Mouse (Mus musculus) adrenal gland, adult 8-10 months (tissue): ENCODE measurements around the gene Gm20388. TPM values are rescaled to one million over a fixed set of nuclear protein-coding genes. Genes with fewer than 3 reads are reported as not detected.
A peak's percentile ranks its signal among the peaks of the same experiment; 100 is the strongest.

Experiments used
- DNase-seq: peaks from one replicate; pipeline ENCODE4 v3.0.0; 2022
- total RNA-seq, 4 experiments: library from RNA; stranded (reverse); gene quantifications; 2 replicates each; pipeline ENCODE4 v1.2.4; 2022

The Gm20388 gene
- total RNA-seq, 4 experiments from 2014 or later: 1.7 to 16.9 (median 5.8) TPM

DNA sequence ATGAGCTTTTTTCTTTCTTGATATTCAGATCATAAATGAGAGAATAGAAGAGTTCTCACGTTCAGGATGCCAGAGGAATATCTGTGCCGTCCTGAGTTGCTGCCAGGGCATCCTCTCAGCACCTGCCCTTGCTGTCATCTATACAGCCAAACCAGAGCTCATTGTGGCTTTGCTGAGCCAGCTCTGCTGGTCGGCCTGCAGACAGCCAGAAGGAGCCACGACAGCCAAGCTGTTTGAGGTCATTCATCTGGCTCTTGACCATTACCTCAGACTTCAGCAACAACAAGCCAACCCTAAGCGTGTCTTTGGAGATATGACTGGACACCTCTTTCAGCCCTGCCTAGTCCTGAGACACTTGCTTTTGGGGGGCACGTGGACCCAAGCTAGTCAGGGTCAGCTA is 4117.2 kb downstream of the Gm20388 start:
- no peak for DNase-seq

DNA sequence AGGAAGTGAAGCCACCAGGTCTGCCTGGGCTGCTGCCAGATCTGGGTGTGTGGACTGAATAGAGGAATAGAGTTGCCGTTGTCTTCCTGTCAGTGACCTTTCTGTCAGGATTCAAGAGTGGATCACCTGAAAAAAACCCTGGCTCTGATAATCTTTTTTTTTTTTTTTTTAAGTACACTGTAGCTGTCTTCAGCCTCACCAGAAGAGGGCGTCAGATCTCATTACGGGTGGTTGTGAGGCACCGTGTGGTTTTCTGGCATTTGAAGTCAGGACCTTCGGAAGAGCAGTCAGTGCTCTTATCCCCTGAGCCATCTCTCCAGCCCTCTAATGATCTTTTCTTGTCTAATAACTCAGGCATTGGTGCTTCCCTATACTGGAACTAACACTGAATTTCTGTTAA is 4122.8 kb downstream of the Gm20388 start:
- no peak for DNase-seq

DNA sequence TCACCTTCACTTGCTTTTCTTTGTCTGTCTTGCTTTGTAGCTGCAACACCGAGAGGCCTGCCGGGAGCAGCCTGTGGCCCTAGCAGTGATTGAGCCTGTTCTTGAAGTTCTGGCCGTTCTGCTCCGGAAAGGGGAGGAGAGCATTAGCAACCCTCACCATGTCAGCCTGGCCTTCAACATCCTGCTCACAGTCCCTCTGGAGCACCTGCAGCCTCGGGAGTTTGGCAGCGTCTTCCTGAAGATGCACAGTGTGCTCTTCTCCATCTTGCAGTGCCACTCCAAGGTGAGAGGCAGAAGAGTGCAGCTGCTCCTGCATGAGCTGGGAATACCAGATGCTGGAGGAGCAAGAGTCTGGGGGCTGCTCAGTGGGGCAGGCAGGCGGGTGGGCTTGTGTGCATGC is 4127.5 kb downstream of the Gm20388 start:
- no peak for DNase-seq

DNA sequence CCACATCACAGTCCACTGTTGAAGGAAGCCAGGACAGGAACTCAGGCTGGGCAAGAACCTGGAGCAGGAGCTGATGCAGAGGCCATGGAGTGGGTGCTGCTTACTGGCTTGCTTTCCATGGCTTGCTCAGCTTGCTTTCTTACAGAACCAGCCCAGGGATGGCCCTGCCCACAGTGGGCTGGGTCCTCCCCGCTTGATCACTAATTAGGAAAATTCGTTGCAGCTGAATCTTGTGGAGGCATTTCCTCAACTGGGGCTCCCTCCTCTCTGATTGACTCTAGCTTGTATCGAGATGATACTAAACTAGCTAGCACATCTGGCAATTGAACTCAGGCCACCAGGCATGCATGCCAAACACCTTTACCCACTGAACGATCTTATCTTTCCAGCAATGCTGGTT is 4128.7 kb downstream of the Gm20388 start:
- DNase-seq: no peak

DNA sequence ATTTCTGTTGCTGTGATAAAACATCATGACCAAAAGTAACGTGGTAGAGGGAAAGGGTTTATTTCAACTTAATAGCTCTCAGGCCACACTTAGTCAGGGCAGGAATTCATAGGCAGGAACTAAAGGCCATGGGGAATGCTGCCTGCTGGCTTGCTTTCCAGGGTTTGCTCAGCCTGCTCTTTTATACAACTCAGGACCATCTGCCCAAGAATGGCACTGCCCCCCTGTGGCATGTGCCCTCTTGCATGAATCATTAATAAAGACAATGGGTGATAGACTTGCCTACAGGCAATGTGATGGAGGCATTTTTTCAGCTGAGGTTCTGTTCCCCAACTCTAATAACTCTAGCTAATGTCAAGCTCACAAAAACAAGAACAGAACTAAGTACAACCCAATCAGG is 4131.6 kb downstream of the Gm20388 start:
- DNase-seq: no peak

DNA sequence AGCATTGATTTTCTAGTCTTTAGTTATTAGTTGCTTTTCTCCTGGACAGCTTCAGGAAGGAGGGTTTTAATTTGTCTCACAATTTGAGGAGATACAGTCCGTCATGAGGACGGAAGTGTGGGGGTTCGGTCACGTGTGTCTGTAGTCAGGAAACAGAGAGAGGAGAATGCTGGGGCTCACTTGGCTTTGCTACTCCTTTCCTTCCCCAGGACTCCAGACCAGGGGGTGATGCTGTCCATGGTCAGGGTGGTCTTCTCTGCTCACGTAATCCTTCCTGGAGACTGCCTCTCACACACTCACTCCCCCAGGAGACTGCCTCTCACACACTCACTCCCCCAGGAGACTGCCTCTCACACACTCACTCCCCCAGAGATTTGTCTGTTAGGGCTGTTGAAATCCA is 4133.8 kb downstream of the Gm20388 start:
- DNase-seq: no peak

DNA sequence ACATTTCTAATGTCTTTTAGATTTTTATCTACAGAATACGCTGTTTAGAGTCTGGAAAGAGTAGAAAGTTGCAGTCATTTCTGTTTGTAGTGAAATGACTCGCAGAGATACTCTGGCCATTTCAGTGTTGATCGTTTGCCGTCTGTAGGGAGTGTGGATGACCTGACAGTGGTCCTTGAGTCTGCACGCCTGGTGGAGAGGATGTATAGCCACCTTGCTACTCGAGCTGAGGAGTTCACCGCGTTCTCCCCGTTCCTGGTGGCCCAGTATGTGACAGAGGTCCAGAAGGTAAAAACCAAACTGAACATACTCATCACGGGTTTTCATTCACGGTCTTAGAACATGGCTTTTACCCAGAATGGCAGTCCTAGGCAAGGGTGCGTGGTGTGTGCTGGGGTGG is 4134.3 kb downstream of the Gm20388 start:
- DNase-seq: no peak

DNA sequence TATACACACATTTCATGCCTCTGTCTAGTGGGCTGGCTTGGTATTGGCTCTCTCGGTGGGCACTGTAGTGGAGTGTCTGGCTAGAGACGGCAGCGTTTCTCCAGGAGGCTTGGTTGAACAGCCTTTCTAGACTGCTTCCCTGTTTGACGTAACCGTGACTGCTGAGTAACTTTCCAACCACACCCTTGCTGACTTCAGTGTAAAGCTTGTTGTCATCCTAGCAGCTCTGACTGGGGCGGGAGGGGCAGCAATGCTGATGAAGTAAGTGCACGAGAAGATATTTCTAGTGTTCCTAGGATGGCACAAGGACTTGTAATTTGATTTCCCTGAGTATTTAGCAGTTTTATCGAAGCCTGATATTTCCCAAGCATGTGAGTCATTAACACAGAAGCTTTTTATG is 4135.2 kb downstream of the Gm20388 start:
- DNase-seq: no peak

DNA sequence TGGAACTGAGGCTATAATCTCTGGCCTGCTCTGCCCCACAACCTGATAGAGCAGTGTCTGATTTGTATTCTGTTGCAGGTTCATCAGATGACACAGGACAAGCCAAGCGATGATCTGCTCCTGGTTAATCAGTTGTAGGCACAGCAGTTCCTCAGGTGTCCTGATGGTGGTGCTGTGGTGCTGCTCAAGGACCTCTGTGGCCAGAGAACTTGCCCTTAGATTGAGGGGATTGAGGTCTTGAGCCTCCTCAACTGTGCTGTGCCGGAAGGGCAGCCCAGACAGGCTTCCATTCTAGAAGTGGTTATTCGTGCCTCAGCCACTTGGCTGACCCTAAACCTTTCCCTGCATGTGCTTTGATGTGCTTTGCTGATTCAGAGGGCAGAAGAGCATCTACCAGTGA is 4141.5 kb downstream of the Gm20388 start:
- DNase-seq: peak; percentile 39

DNA sequence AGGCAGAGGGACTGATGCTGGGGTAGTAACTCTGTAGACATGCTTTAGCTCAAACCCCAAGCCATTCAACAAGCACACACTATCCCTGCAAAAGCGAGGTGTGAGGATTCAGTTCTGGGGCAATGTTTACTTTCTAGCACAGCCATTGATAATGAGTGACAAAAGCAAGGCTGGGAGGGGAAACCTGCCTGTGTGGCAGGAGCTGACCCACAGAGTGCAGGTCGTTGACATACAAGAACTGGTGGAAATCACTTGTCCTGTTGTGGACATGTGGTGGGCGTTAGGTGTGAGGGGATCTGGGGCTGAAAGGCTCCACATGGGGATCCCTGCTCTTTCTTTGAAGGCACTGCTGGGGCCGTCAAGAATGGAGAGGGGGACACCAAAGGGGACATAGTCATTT is 4141.9 kb downstream of the Gm20388 start:
- DNase-seq: no peak

DNA sequence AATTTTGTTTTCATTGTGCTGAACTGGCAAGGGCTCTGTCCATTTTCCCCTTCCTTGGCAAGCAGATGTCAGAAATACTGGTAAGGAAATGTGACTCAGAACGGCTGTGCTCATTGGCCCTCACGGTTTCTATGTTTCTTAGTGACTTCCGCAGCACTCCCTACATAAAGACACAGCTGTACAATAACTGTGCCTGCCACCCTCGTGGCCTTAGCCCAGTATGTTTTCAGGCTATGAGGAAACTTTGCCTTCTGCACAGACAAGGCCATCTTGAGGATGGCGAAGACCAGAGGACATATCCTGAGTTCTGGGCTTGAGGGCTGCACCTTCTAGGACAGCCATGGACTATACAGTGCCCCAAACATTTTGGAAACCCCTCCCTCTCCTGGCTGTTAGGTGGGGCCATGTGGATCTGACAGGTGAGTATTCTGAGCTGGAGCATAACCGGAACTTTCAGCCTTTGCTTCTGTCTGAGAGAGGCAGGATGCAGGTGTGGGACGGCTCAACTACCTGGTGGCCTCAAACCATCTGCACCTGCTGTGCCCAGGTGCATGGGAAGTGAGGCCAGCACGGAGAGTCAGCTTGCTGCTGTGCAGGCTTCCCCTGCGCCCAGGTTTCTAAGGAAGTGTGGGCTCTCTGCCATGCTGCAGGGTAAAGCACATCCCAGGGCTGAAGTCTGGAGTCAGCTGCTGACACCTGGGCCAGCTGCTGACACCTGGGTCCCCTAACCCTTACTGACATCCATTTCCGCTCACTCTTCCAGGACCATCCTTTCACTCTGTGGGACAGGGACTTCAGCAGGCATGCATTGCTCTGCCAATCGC is 4146.4 kb downstream of the Gm20388 start:
- DNase-seq: no peak

DNA sequence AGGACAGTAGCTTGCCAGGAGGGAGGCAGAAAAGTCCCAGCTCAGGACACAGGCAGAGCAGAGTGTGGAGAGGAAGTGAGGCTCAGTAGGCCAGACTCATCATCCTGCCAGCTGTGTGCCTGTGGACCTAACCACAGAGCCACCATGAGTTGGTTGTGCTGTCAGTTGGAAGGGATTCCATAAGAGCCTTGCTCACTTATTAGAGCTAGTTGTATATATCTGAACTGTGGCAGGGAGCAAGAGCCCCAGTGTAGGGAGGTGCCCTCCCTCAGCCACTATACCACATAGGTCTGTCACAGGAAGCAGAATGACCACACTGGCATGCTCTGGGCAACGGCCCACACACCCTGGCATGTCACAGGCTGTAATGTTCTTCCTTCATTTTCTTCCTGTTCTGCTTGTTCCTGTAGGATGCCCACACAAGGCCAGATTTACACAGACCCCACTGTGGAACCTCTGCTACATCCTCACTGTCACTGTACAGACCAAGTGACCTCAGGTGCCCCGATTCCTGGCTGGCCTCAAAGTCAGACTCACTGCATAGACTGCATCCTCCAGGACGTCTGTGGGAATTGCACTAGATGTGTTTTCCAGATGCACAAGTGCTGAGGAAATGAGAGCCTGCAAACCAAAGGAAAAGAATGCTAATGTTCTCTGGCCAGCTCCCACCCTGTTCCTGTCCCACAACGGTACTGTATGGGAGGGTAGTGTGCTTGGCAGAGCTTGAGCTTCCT is 4155.9 kb downstream of the Gm20388 start:
- DNase-seq: no peak

DNA sequence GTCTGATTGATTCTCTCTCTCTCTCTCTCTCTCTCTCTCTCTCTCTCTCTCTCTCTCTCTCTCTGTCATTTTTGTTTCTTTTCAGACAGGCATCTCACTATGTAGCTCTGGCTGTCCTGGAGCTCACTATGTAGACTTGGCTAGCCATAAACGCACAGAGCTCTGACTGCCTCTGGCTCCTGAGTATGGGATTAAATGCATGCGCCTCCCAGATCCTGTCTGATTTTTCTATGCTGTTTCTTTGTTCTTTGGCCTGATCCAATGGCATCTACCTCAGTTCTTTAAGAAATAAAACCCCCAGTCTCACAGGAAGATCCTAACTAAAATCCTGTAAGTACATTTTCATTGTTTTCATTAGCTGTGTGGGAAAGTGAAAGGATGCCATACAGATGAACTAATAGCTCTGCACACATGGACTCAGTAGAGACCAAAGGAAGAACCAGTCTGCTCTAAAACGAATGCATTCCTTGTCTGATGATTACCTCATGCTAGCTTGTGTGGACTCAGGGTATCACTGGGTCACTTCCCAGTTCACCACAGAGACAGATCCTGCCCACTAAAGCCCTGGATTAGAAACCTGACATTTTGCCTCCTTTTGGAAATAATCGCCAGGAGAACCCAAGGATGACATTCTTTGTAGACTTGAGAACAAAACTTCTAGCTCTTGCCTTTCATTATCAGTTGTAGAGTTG is 4156.6 kb downstream of the Gm20388 start:
- DNase-seq: no peak

DNA sequence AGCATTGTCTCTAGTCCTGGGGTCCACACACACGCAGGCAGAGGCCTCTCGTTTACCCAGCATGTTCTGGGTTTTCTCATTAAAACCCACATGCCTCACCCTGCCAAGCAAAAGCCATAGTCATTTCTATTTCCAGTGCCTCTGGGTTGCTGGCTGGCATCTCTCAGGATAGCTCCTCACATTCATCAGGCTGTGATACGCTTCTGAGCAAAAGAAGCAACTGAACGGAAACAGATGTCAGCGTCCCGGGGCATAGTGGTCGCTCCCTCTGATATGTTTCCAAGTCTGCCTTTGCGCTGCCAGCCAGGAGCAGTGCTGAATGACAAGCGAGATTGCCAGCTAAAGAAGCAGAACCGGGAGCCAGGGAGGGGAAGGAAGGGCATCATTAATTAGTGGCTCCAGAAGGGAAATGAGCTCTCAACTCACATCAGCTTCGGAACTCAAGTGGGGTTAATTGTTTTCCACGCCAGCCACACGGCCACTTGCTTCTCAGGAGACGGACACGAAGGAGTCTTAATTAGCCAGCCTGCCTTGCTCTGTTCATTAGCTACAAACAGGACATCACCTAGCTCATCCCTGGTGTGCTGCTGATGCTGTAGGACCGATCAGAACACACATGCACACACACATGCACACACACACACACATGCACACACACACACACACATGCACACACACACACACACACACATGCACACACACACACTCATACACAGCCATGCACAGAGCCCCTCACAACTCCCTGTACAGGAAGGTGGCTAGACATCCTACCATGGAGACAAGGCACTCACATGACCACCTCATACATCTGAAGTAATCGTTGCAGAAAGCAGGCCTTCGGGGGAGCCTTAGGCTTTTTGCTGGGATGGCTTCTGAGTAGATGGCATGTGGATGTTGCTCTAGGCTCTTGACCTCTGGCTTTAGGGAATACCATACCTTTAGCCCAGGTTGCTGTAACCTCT is 4160.0 kb downstream of the Gm20388 start:
- DNase-seq: no peak

DNA sequence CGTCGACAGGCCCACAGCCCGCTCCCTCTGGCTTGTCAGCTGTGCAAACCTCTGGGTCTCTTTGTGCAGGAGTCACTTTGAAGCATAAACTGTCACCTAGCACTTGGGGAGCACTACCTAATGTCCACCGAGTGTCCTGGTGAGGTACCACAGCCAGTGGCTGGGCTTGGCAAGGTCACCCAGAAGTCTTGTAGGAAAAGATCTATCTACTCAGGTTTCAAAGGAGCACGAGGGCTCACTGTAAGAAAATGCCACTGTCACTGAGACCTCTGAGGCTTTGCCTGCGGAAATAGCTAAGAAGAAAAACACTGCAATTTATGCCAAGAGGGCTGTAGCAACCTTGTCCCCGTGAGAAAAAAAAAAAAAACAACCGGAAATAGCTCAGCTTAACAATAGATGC is 4165.3 kb downstream of the Gm20388 start:
- no peak for DNase-seq

DNA sequence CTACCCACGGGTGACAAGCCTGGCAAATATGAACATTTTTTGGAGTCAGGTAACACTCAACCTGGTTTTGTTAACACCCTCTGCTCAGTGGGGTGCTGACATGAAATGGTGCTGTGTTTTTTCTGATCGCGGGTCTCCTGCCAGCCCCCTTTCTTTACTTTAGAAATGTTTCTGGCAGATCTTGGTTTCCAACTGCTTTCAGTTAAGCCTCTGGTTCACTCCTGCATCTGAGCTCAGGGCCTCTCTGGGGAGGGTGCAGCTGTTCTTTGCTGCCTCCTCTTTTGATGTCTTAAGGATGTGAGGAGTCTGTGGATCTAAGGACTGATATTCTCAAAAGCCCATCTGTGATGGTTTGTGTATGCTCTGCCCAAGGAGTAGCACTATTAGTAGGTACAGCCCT is 4165.8 kb downstream of the Gm20388 start:
- no peak for DNase-seq

DNA sequence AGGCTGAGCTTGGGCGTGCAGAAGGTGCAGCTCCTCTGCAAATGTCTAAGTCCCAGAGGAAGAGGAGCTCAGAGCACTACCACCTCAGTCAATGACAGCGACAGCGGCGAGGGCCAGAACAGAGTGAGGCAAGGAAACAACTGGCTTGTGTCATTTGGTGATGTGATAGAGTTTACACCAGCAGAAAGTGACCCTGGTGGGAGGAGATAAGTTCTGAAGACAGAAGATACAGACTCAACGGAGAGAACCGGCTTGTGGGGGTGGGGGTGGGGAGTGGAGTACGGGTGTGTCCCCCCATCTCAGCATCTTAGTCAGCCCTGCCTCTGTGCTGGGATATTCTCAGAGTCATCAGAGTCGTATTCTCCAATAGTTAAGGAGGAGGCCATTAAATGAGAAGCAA is 4166.7 kb downstream of the Gm20388 start:
- DNase-seq: no peak

DNA sequence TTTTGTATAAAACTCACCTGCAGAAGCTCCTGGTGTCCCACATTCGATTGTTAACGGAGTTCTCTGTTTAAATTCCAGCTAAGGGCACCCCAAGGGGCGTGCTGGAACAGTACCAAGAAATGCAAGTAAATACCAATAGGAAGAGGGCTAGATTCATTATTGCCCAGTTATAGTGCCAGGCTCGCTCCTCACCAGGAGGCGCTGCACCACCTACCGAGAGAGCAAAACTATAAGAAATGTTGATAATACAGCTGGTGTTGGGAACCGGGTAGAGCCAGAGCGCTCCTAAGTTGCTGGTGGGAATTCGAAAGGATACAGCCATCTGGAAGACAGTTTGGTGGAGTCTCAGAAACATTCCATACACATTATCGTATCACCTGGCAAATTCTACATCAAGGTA is 4167.4 kb downstream of the Gm20388 start:
- DNase-seq: no peak

DNA sequence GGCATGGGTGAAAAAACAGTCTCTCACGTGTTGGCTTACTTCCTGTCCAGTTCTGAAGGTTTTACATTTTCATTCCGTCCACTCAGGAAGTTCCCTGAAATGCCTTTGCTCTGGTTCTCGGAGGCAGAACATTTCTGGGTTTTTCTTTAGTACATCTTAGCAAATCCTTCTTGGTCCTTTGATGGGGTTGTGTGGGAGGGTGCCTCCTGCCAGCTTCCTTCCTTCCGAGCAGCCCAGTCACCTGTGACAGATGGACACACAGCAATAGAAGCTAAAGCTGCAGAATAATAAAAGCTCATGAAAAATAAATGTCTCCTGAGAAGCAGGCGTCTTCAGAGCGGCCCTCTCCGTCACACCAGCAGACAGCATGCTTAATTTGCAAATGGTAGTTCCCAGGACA is 4168.3 kb downstream of the Gm20388 start:
- no peak for DNase-seq

DNA sequence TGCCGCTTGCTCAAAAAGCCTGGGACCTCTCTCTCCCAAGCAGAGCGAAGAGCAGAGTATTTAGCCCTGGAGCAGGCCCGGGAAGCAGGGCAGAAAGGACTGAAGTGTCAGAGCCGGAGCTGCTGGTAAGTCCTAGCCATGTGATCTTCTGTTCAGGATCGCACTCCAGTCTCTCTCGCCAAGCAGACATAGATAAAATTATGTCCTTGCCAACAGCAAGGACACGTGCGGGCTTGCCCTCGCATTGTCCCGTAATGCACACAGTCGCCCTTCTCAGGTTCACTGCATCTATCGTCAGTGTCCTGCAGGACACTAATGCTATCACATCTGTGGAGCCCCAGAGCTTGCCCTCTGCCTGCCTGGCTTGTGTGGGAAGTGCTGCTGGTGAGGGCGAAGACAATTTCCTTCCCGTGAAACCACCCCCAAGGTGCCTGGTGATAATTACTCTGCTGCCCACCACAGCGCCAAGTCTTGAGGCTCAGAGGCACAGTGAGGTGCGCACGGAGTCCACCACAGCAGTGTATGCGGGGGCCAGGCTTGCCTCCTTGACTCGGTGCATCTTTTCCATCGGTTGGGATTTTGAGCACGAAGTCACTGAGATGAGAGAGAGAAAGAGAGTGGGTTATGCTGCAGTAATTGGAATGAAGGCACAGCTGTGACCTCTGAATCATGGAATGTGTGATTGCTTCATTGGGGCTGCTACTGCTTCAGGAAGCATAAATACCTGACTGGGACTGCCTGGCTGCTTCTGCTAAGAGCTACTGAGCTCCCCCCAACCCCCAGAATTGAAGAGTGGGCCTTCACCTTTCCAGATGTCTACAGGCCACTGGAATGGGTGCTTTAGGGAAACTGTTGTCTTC is 4170.1 kb downstream of the Gm20388 start:
- DNase-seq: peak; percentile 10

DNA sequence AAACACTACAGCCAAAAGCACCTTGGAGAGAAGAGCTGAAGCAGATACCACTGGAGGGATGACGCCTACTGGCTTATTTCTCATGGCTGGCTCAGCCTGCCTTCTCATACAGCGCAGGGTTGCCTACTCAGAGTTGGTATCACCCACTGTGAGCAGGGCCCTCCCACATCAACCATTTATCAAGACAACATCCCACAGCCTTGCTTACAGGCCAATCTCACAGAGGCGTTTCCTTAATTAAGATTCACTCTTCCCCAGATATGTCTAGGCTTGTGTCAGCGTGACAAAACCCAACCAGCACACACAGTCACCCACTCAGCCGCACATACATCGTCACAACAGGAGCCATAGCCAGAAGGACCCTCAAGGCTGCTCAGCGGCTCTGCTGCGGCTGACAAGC is 4172.0 kb downstream of the Gm20388 start:
- no peak for DNase-seq
